Mouse (Mus musculus) lung, embryonic 15.5 days (tissue): Measurements from ENCODE around the gene Cfap65. TPM values are rescaled to one million over a fixed set of nuclear protein-coding genes. Genes with fewer than 3 reads are reported as not detected.

Experiments
- ATAC-seq: fragments of 200-750 bp; cut with Nextera tagmentation; 2 replicates; pipeline ENCODE4 v1.8.0; 2017; ENCODE audit warnings: moderate number of reproducible peaks, borderline replicate concordance; ENCODE audit not compliant: low FRiP score, low TSS enrichment; ENCODE audit errors: extremely low read depth
- H3K27ac ChIP-seq: fragments of 300-500 bp; sonication (generic); 2 replicates; pipeline ENCODE4 v1.5.1; 2015; ENCODE audit warnings: moderate library complexity, mild to moderate bottlenecking, inconsistent platforms
- H3K27me3 ChIP-seq: fragments of 300-500 bp; sonication (generic); 2 replicates; pipeline ENCODE4 v1.6.1; 2015; ENCODE audit warnings: inconsistent platforms
- H3K36me3 ChIP-seq: fragments of 300-500 bp; sonication (generic); 2 replicates; pipeline ENCODE4 v1.6.1; 2015; ENCODE audit warnings: inconsistent platforms
- H3K4me1 ChIP-seq: fragments of 300-500 bp; sonication (generic); 2 replicates; pipeline ENCODE4 v1.6.1; 2015; ENCODE audit warnings: inconsistent platforms
- H3K4me2 ChIP-seq: fragments of 300-500 bp; sonication (generic); 2 replicates; pipeline ENCODE4 v1.6.1; 2015; ENCODE audit warnings: inconsistent platforms, mild to moderate bottlenecking, moderate library complexity
- H3K4me3 ChIP-seq: fragments of 300-500 bp; sonication (generic); 2 replicates; pipeline ENCODE4 v1.5.1; 2015; ENCODE audit warnings: mild to moderate bottlenecking, inconsistent platforms
- H3K9ac ChIP-seq: fragments of 300-500 bp; sonication (generic); 2 replicates; pipeline ENCODE4 v1.6.1; 2015; ENCODE audit warnings: inconsistent platforms
- H3K9me3 ChIP-seq: fragments of 300-500 bp; sonication (generic); 2 replicates; pipeline ENCODE4 v1.6.1; 2016; ENCODE audit warnings: inconsistent platforms
- WGBS: fragments of 180-500 bp; shearing (Covaris S2); methylation state at CpG from one replicate; pipeline ENCODE4 v1.1.7; 2015; 5-methylcytosine and 5-hydroxymethylcytosine counted together
- polyA plus RNA-seq: library from polyadenylated mRNA; unstranded; fragments of >200 nt; fragmentation: Nextera tagmentation; extraction: Ambion mirVana; gene quantifications from 2 replicates; pipeline ENCODE4 v1.2.1, GENCODE M21; 2015

Cfap65 gene
- polyA plus RNA-seq, 1 experiment from 2014 or later = 0.97 TPM

DNA sequence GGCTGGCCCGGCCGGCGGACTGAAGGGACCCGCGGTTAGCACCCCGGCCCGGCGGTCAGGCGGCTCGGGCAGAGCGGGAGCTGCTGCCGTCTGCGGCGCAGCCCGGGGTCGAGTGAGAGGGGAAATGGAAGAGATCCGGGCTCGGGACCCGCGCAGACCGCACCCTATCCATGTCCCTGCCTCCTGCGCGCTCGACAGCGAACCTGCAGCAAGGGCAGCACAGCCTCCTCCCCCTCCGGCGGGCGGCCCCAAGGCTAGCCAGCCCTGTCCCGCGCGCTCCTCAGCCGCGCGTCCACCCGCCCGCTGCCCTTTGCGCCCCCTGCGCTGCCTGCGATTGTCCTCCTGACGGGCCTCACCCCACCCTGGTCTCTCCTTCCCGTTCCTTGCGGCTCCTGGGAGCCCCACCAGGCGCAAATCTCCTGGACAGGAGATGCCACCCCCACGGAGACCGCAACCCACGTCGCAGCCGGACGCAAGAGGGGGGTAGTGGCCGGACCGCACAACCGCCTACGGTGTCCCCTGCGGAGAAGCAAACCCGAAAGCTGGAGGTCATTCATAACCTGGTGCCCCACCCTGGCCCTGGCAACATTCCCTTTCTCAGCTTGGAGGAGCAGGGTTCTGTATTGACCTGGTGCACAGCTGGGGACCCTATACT is 16.3 kb upstream of the Cfap65 start, which contains the start of gene Ihh:
Gene Ihh (minus strand): TSS at position 117 of the 655 bp plus-strand sequence.
- peak within 1 kb of the TSS; percentile 10; the same call in 1 of the 2 replicates for H3K9ac ChIP-seq
- ATAC-seq = peak; percentile 24; the same call in 1 of the 2 replicates
- H3K36me3 ChIP-seq = no peaks in the 10 kb centered on the region

DNA sequence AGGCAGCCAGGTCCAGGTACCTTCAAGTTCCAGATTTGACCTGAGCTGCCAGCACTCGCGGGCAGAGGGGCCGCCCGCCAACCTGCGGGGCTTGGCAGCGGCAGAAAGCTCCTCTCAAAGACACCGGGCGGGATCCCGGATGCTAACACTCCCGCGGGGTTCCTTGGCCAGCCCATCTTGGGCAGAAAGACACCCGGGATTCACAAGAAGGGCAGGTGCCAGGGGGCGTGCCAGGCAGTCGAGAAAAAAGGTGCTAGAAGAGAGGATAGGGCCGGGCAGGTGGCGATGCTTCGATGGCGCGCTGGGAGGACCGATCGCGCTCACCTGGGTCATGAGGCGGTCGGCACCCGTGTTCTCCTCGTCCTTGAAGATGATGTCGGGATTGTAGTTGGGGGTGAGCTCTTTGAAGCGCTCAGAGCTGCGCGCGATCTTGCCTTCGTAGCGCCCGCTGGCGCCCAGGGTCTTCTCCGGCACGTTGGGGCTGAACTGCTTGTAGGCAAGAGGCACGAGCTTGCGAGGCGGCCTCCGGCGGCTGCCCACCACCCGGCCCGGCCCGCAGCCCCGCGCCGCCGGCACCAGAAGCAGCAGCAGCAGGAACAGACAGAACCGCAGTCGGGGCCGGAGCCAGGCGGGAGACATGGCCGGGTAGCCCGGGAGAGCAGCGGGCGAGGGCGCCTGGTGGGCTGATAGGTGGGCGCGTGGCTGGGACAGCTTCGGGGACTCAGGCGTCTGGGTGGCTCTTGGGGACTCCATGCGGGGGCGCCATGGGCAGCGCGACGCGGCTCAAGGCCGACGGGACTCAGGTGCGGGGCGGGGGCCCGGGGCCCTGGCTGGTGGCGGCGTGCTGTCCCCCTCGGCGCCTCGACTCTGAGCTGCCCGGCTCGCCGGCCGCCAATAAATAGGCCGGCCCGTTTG is 15.4 kb upstream of the Cfap65 start:
- Histone ChIP-seq H3K9ac (0 out of 2 replicates have a peak overlapping the region, but pooled peaks have one; percentile 10), H3K9me3 (no peaks in the 10 kb centered on the region), H3K4me3 (peak overlapping the region; percentile 37), H3K36me3 (no peaks in the 10 kb centered on the region), H3K4me1 (peaks cover 38% of the 10 kb centered on the region), H3K27ac (no peak overlapping the region), H3K4me2 (peak overlapping the region; percentile 75), H3K27me3 (peaks cover 94% of the 10 kb centered on the region)
- ATAC-seq = 0 out of 2 replicates have a peak, but pooled peaks have one; percentile 16
- 2% methylated on average over 82 of the region's 84 CpGs for WGBS

More for the DNA sequence above, 16.3 kb upstream of the Cfap65 start, which contains the start of gene Ihh:
- Histone ChIP-seq H3K27me3 (peaks cover 90% of the 10 kb centered on the region), H3K4me2 (peak within 1 kb of the TSS; percentile 75), H3K4me3 (peak within 1 kb of the TSS; percentile 37), H3K4me1 (peaks cover 38% of the 10 kb centered on the region), H3K9me3 (no peaks in the 10 kb centered on the region), H3K27ac (no peak within 1 kb of the TSS)
- 1% methylated on average over 49 of the region's 55 CpGs for WGBS

DNA sequence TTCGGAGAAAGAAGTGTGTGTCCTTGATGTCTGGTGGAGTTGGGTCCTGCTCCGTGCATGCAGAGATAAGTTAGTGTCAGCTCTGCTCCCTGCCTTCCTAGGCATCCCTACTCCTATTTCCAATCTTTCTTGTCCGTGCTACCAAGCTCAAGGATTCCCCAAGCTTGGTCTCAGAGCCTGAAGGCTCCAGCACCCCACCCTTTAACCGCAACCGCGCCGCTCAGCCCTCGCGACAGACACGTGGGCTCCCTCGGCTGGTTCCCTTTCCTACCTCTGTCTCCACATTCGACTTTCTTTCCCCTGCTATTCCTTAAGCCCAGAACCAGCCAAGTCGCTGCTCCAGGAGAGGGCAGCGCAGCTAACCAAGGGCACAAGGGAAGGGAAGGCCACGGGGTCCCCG is 14.7 kb upstream of the Cfap65 start:
- Histone ChIP-seq H3K27me3 (peaks cover 89% of the 10 kb centered on the region), H3K27ac (no peak overlapping the region), H3K36me3 (no peaks in the 10 kb centered on the region), H3K4me3 (no peak overlapping the region; the same call in 1 of the 2 replicates), H3K9ac (no peak overlapping the region), H3K9me3 (no peaks in the 10 kb centered on the region), H3K4me1 (peaks cover 38% of the 10 kb centered on the region), H3K4me2 (no peak overlapping the region; the same call in 1 of the 2 replicates)
- 1% methylated on average over 16 of the region's 16 CpGs for WGBS
- no peak for ATAC-seq

DNA sequence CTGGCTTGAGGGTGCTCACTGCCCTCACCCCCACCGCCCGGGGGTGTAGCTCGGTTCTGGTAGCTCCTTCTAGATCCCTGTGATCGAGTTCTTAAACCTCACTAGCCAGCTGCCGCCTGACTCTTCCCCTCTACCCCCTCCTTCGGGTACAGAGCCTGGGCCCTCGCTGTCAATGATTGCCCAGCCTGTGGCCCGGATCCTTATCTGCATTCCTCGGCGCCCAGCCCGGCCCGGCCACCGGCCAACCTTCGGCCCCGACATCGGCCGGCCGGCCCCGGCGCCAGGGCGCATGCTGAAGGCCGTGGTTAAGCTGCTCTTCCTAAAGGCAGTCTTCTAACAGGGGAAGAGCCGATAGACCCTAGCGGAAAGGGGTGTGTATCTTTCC is 14.3 kb upstream of the Cfap65 start:
- peak overlapping the region; percentile 23; the same call in 1 of the 2 replicates for H3K4me2 ChIP-seq

DNA sequence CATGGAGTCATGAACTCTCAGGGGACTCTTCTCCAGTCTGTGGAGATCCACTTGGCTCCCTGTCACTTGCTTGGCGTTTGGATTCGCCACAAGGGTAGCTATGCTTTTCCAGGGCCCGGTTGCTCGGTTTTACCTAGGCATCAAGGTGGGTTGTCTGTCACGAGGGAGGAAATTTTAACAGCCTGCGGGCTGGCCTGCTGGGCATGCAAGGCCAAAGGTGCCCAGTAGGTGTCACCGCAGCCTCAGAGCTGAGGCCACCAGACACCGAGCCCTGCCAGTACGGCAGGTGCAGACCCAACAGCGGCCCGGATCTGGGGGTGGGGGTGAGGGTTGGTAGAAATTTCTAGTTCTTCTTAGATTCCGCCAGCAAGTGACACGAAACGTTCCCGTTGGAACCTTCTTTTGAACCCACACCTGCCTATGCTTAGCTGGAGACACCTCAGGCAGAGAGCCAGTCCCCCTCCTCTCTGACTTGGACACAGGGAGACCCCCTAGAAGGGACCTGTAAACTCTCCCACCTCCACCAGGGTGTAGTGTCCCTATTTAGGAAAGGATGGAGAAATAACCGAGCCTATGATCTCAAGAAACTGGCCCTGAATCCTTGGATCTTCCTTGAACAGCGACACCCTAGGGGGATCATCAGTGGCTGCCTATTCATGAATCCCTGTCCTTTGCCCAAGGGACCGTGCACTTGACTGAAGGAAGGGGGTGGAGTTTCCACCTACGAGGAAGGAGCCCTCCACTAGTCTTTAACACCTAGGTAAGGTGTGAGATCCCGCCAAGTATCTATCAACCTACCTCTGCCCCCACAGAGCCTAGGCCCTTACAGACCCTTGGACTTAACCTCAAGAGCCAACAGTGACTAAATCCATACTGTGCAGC is 13.6 kb upstream of the Cfap65 start:
- peaks cover 38% of the 10 kb centered on the region for H3K4me1 ChIP-seq
- H3K27me3 ChIP-seq = peaks cover 83% of the 10 kb centered on the region
- H3K27ac ChIP-seq = no peak overlapping the region
- peak overlapping the region; percentile 57 for H3K4me2 ChIP-seq
- no peak overlapping the region for H3K9ac ChIP-seq
- H3K9me3 ChIP-seq = no peaks in the 10 kb centered on the region
- no peak for ATAC-seq
- peak overlapping the region; percentile 34; the same call in 1 of the 2 replicates for H3K4me3 ChIP-seq
- WGBS = 3% methylated on average over 20 of the region's 20 CpGs
- H3K36me3 ChIP-seq = no peaks in the 10 kb centered on the region

More for the DNA sequence above, 14.3 kb upstream of the Cfap65 start:
- no peak for ATAC-seq
- Histone ChIP-seq H3K4me1 (peaks cover 38% of the 10 kb centered on the region), H3K9me3 (no peaks in the 10 kb centered on the region), H3K27me3 (peaks cover 87% of the 10 kb centered on the region), H3K36me3 (no peaks in the 10 kb centered on the region), H3K4me3 (peak overlapping the region; percentile 2; the same call in 1 of the 2 replicates), H3K27ac (no peak overlapping the region), H3K9ac (no peak overlapping the region)
- 3% methylated on average over 24 of the region's 24 CpGs for WGBS

DNA sequence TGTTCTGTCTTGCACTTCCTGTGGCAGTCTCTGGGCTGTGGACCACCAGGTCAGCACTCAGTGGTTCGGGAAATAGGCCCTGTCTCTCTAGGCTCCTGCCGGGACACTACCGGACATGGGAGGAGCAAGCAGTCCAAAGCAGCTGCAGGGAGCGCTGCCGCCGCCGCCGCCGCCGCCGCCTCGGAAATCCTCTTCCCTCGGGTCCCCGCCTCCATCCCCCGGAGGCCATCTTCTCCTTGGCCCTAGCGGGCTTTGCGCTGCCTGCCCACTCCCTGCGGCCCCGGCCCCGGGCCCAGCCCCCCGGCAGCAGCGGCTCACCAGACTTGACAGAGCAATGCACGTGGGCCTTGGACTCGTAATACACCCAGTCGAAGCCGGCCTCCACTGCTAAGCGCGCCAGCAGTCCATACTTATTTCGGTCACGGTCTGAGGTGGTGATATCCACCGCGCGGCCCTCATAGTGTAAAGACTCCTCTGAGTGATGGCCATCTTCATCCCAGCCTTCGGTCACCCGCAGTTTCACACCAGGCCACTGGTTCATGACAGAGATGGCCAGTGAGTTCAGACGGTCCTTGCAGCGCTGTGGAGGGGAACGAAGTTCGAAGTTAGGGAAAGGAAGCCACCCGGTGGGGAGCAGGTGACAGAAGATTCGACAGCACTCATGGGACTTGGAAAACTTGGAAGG is 12.7 kb upstream of the Cfap65 start:
- ATAC-seq = no peak
- Histone ChIP-seq H3K27me3 (peaks cover 74% of the 10 kb centered on the region), H3K4me2 (peak overlapping the region; percentile 57), H3K9ac (no peak overlapping the region), H3K9me3 (no peaks in the 10 kb centered on the region), H3K27ac (no peak overlapping the region), H3K36me3 (no peaks in the 10 kb centered on the region), H3K4me3 (peak overlapping the region; percentile 34), H3K4me1 (peaks cover 38% of the 10 kb centered on the region)
- 4% methylated on average over 40 of the region's 41 CpGs for WGBS

DNA sequence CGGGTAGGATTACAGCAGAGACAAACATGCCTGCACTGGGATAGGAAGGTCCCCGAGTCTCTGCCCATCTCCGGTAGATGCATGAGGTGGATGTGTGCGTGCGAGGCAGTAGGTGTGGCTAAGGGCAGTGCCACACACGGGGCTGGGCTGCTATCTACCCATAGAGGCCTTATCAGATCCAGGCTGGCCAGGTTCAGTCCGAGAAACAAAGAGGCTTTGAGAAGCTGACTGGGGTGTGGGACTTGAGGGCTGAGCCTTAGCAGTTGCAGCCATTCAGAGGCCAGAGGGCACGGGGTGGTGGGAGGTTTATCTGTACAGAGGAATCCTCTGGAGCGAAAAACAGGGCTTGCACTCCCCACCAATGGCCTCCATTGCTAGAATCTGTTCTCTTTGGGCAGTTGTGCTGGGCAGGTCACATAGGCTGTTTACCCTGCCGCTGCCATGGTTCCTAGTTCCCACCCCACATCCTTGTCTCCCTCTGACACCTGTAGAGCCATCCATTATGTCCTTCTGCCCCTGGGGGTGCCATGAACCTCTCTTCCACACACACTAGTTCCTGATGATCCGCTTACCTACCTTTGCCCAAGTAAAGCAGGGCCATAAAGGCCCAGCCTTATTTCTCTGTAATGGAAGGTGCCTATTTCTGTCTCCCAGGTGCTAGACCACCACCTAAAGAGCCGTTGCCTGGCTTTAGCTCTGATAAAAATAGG is 6.4 kb upstream of the Cfap65 start:
- H3K27me3 ChIP-seq = peaks cover 18% of the 10 kb centered on the region
- no peak overlapping the region for H3K4me3 ChIP-seq
- 44% methylated on average over 12 of the region's 12 CpGs for whole genome bisulfite sequencing

DNA sequence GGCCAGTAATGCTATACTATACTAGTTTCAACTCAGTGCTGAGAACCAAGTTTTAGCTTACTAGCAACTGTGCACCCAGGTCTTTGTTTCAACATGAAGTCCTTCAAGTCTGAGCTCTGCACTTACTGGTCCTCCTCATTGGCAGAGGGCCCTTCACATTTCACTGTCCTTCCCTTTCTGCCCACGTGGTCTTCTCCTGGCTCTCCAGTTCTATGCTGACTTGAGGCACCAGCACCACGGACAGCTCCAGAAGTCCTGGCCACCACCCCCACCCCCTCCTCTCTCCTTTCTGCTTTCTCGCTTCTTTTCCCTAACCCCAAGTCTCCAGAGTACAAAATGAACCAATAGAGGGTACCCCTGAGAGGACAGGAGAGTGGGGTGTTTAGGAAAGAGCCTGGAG is 4.4 kb upstream of the Cfap65 start:
- no peak overlapping the region for H3K9ac ChIP-seq
- 0 out of 2 replicates have a peak, but pooled peaks cover 2% of the 10 kb centered on the region for H3K4me1 ChIP-seq
- WGBS = 2% methylated on average over 3 of the region's 3 CpGs
- no peaks in the 10 kb centered on the region for H3K36me3 ChIP-seq
- no peak overlapping the region for H3K27ac ChIP-seq
- H3K9me3 ChIP-seq = no peaks in the 10 kb centered on the region
- peaks cover 20% of the 10 kb centered on the region; the same call in 1 of the 2 replicates for H3K27me3 ChIP-seq
- no peak for ATAC-seq
- H3K4me3 ChIP-seq = no peak overlapping the region
- no peak overlapping the region for H3K4me2 ChIP-seq

More for the DNA sequence above, 6.4 kb upstream of the Cfap65 start:
- no peaks in the 10 kb centered on the region for H3K36me3 ChIP-seq
- ATAC-seq = no peak
- no peak overlapping the region for H3K4me2 ChIP-seq
- H3K27ac ChIP-seq = no peak overlapping the region
- H3K4me1 ChIP-seq = no peaks in the 10 kb centered on the region
- no peak overlapping the region for H3K9ac ChIP-seq
- no peaks in the 10 kb centered on the region for H3K9me3 ChIP-seq

DNA sequence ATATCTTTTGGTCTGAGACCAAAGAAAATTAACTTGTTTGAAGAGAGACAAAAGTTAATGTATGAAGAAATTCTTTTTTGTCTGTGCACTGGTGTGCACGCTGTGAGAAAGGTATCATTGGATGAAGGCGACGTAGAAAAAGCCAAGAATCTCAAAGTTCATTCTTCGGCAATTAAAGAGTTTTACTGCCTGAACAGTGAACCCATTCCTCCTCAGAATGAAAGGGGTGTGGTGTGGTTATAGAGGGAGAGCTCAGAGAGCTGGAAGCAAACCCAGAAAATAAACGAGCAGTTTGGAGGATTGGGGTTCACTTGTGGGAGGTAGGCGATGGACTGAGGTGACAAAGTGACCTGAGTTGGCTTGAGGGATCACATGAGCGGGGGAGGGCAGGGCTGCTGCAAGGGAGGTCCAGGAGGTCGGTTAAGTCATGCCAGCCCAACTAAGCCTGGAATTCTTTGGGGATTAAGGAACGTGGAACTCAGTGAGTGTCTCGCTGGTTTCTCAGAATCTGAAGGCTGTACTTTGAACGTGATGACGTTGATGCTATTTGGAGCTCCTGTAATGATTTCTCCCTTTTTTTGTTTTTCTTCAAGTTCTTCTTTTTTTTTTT is 927 bp upstream of the Cfap65 start:
- Histone ChIP-seq H3K9ac (no peak overlapping the region), H3K36me3 (no peaks in the 10 kb centered on the region), H3K9me3 (no peaks in the 10 kb centered on the region), H3K4me2 (no peak overlapping the region), H3K27me3 (peaks cover 29% of the 10 kb centered on the region), H3K27ac (no peak overlapping the region), H3K4me1 (0 out of 2 replicates have a peak, but pooled peaks cover 2% of the 10 kb centered on the region), H3K4me3 (no peak overlapping the region)
- ATAC-seq = no peak
- WGBS = 48% methylated on average over 12 of the region's 12 CpGs
